Mouse (Mus musculus) lung, embryonic 14.5 days (tissue): ENCODE measurements around the gene Poldip2. TPM values are rescaled to one million over a fixed set of nuclear protein-coding genes. Genes with fewer than 3 reads are reported as not detected.

Source experiments
- ATAC-seq: fragments of 200-750 bp; cut with Nextera tagmentation; 2 replicates; pipeline ENCODE4 v1.8.0; 2017; ENCODE audit warnings: mild to moderate bottlenecking, moderate TSS enrichment, moderate library complexity; ENCODE audit not compliant: insufficient read depth
- DNase-seq: peaks from one replicate; pipeline ENCODE4 v3.0.0-alpha.2; 2015
- H3K27ac ChIP-seq: fragments of 300-500 bp; sonication (generic); 2 replicates; pipeline ENCODE4 v1.5.1; 2014; ENCODE audit warnings: low read depth, mild to moderate bottlenecking, moderate library complexity
- H3K27me3 ChIP-seq: fragments of 300-500 bp; sonication (generic); 2 replicates; pipeline ENCODE4 v1.6.1; 2014; ENCODE audit warnings: low read length, control low read depth; ENCODE audit not compliant: insufficient read depth
- H3K36me3 ChIP-seq: fragments of 300-500 bp; sonication (generic); 2 replicates; pipeline ENCODE4 v1.6.1; 2014; ENCODE audit warnings: control low read depth; ENCODE audit not compliant: insufficient read depth
- H3K4me1 ChIP-seq: fragments of 300-500 bp; sonication (generic); 2 replicates; pipeline ENCODE4 v1.6.1; 2014; ENCODE audit warnings: antibody characterized with exemption, control low read depth; ENCODE audit not compliant: insufficient read depth
- H3K4me2 ChIP-seq: fragments of 300-500 bp; sonication (generic); 2 replicates; pipeline ENCODE4 v1.6.1; 2014; ENCODE audit warnings: mild to moderate bottlenecking
- H3K4me3 ChIP-seq: fragments of 300-500 bp; sonication (generic); 2 replicates; pipeline ENCODE4 v1.5.1; 2014; ENCODE audit warnings: low read depth, low read length
- H3K9ac ChIP-seq: fragments of 300-500 bp; sonication (generic); 2 replicates; pipeline ENCODE4 v1.6.1; 2014
- H3K9me3 ChIP-seq: fragments of 300-500 bp; sonication (generic); 2 replicates; pipeline ENCODE4 v1.6.1; 2016; ENCODE audit warnings: low read depth, low read length, control low read depth
- CTCF ChIP-seq: IDR thresholded peaks from 2 replicates; pipeline ENCODE4 v1.5.1; 2016; ENCODE audit warnings: antibody characterized with exemption, low read depth
- WGBS: fragments of 180-500 bp; shearing (Covaris S2); extraction: QIAGEN DNeasy Blood & Tissue Kit; methylation state at CpG from one replicate; pipeline ENCODE4 v1.1.7; 2014; 5-methylcytosine and 5-hydroxymethylcytosine counted together
- polyA plus RNA-seq: library from polyadenylated mRNA; unstranded; fragments of >200 nt; fragmentation: Nextera tagmentation; extraction: Ambion mirVana; gene quantifications from 2 replicates; pipeline ENCODE4 v1.2.1, GENCODE M21; 2014

Poldip2 gene
- polyA plus RNA-seq, 1 experiment from 2014 or later: 148 TPM

DNA sequence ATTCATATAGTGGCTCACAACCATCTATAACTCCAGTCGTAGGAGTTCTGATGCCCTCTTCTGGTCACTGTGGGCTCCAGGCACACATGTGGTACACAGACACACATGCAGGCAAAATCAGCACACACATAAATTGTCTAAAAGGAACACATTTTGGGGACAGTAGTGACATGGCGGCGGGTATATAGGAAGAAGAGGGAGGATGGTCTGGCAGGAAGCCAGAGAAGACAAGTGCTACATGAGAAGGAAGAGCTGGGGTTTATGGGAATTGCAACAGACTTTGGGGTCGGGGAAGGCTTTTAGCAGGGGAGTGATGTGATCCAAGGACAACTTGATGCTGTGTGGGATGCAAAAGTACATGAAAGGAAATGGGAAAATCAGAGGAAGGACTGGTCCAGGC lies 22.5 kb downstream of the Poldip2 start:
- Histone ChIP-seq H3K9ac (no peak overlapping the region; the same call in 1 of the 2 replicates), H3K4me1 (0 out of 2 replicates have a peak, but pooled peaks cover 12% of the 10 kb centered on the region), H3K4me3 (peak overlapping the region; percentile 80), H3K4me2 (peak overlapping the region; percentile 69), H3K9me3 (no peaks in the 10 kb centered on the region), H3K27ac (no peak overlapping the region), H3K36me3 (peaks cover 28% of the 10 kb centered on the region), H3K27me3 (no peaks in the 10 kb centered on the region)
- TF ChIP-seq CTCF: peak; percentile 24
- DNase-seq (no peak), ATAC-seq (no peak)
- 72% methylated on average over 4 of the region's 4 CpGs for WGBS

DNA sequence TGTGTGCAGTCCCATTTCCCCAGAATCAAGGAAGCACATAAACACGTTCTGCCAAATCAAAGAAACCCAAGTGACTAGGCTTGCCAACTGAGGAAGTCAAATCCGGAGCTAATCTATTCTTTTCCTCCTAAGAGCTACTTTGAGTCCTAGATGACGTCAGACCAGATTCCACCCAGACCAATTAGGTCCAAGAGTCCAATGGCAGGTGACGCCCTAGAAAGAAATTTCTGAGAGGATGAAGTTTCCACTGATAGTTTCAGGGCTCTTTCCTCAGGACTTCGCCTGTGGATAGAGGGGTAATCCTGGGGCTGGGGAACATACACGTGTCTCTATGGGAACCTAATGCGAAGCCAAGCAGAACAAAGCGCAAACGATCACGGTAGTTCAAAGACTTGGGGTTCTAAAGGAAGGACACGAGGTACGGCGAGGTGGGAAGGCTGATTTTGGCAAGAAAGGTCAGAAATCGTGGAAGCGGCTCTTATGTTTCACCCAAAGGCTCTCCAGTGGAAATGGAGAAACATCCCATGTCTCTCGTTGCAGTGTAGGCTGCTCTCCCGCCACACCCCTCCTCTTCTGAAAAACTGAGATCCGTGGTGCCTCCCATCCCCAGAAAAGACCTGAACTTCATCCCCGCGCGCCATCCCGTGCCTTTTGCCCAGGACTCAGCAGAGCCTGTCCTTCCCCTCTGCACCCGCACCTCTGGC lies 23.5 kb downstream of the Poldip2 start:
- H3K4me2 ChIP-seq: peak overlapping the region; percentile 69

DNA sequence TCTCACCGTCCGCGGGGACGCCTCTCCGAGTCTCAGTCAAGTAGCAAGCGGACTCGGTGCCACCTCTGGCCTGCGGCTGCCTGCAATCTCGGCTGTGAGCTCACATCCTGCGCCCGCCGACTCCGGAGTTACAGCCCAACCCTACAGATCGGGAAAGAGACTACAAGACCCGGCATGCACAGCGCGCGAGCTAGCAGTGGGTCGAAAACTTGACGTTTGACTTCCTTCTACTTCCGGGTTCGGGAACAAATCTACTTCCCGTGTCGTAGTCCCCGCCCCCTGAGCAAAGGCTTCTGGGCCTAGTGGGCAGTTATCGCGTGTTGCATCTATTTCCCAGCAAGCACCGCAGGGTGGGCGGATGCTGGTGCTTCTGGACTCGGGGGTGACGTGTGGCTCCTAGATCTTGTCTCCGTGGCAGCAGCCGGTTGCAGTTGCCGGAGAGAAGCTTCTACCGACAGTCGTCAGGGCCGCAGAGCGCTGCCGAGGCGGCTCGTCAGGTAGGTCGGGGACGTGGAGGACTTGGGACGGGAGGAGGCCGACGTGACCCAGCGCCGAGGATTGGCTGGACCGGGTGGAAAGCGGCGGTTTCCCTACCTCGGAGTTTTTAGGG lies 24.2 kb downstream of the Poldip2 start, which contains the start of the genes Tnfaip1 and Ift20:
Gene Tnfaip1, minus strand, starts transcription at position 253 of the 610 bp plus-strand sequence.
Gene Ift20, plus strand, starts transcription at position 282 of the 610 bp plus-strand sequence.
- WGBS: under 1% methylated on average over 52 of the region's 52 CpGs
- Histone ChIP-seq H3K9me3 (no peaks in the 10 kb centered on the region), H3K4me1 (0 out of 2 replicates have a peak, but pooled peaks cover 12% of the 10 kb centered on the region), H3K4me2 (peak within 1 kb of the TSS; percentile 92), H3K27me3 (no peaks in the 10 kb centered on the region), H3K36me3 (peaks cover 30% of the 10 kb centered on the region), H3K4me3 (peak within 1 kb of the TSS; percentile 80), H3K27ac (peak within 1 kb of the TSS; percentile 92), H3K9ac (peak within 1 kb of the TSS; percentile 89)
- ATAC-seq (peak; percentile 98), DNase-seq (peak; percentile 99)
- TF ChIP-seq CTCF: no peak

More for the DNA sequence above, 23.5 kb downstream of the Poldip2 start:
- peak overlapping the region; percentile 80 for H3K4me3 ChIP-seq
- WGBS: under 1% methylated on average over 23 of the region's 23 CpGs
- DNase-seq (peak; percentile 82), ATAC-seq (peak; percentile 3; the same call in 1 of the 2 replicates)
- H3K27me3 ChIP-seq: no peaks in the 10 kb centered on the region
- TF ChIP-seq CTCF: no peak
- H3K36me3 ChIP-seq: peaks cover 30% of the 10 kb centered on the region
- peak overlapping the region; percentile 92 for H3K27ac ChIP-seq
- H3K9me3 ChIP-seq: no peaks in the 10 kb centered on the region
- 0 out of 2 replicates have a peak, but pooled peaks cover 12% of the 10 kb centered on the region for H3K4me1 ChIP-seq
- H3K9ac ChIP-seq: peak overlapping the region; percentile 75

DNA sequence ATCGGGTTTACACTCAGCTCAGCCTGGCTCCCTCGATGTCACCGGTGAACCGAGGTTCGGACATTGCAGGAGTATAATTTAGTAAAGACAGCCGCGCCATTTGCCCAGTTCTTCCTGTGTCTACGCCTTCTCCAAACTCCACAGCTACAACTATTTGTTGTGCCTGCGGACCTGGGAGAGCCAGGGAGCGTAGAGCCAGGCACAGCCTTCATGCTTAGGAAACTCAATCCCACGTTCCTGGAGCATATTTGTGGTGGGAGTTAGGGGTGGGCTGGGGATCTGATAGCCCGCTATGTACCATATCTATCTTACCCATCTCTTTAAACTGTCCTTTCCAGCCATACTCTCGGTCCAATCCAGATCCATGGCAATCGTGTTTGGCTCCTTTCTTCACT lies 24.7 kb downstream of the Poldip2 start:
- WGBS: under 1% methylated on average over 14 of the region's 14 CpGs
- DNase-seq (no peak), ATAC-seq (no peak)
- Histone ChIP-seq H3K36me3 (peaks cover 35% of the 10 kb centered on the region), H3K27me3 (no peaks in the 10 kb centered on the region), H3K9ac (peak overlapping the region; percentile 89), H3K4me2 (peak overlapping the region; percentile 92), H3K4me1 (0 out of 2 replicates have a peak, but pooled peaks cover 12% of the 10 kb centered on the region), H3K4me3 (peak overlapping the region; percentile 80), H3K27ac (peak overlapping the region; percentile 85), H3K9me3 (no peaks in the 10 kb centered on the region)
- no peak for TF ChIP-seq CTCF

DNA sequence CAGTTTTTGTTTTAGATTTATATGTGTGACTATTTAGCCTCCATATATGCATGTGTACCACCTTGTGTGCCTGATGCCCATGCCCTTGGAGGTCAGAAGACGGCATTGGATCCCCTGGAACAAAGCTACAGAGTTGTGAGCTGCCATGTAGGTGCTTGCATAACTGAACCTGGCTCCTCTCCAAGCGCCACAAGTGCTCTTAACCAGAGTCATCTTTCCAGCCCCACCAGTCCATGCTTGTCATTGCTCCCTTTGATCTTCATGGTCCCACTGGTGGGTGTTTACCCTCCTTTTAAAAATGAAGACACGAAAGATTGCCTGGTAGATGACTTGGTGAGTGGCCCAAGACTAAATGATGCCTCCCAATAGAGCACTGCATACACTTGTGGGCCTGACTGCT lies 28.4 kb downstream of the Poldip2 start:
- no peak overlapping the region for H3K4me2 ChIP-seq
- H3K36me3 ChIP-seq: peaks cover 59% of the 10 kb centered on the region
- no peak overlapping the region for H3K9ac ChIP-seq
- no peak for TF ChIP-seq CTCF
- no peak for ATAC-seq
- H3K9me3 ChIP-seq: no peaks in the 10 kb centered on the region
- 0 out of 2 replicates have a peak, but pooled peaks cover 6% of the 10 kb centered on the region for H3K4me1 ChIP-seq
- no peak for DNase-seq
- 65% methylated on average over 3 of the region's 3 CpGs for WGBS
- H3K27ac ChIP-seq: no peak overlapping the region
- H3K27me3 ChIP-seq: no peaks in the 10 kb centered on the region
- no peak overlapping the region for H3K4me3 ChIP-seq

DNA sequence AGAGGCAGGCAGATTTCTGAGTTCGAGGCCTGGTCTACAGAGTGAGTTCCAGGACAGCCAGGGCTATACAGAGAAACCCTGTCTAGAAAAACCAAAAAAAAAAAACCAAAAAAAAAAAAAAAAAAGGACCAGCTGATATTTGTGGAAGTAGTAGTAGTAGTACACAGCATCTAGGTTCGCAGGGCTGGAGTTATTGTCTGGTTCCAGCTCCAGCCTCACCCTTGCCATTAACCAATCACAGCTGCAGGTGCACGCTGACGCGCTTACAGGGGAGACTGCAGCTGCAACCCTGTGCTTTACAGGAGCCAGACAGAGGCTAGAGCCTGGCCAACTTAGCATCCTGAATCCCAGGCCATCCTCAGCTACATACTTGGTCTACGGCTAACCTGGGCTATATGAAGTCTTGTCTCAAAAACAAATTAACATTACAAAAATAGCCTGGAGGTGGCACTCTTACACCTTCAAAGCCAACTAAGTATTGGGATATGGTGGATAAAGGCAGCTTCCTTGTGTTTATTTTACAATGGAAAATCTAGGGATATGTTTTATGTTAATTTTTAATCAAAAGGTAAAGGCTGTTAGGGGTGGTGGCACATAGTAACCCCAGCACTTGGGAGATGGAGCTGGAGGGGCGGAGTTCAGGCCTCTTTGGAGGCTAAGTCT lies 32.6 kb downstream of the Poldip2 start:
- H3K27me3 ChIP-seq: no peaks in the 10 kb centered on the region
- no peaks in the 10 kb centered on the region for H3K9me3 ChIP-seq
- DNase-seq (no peak), ATAC-seq (0 out of 2 replicates have a peak, but pooled peaks have one; percentile 28)
- peaks cover 55% of the 10 kb centered on the region for H3K36me3 ChIP-seq
- 95% methylated on average over 7 of the region's 7 CpGs for WGBS
- no peak overlapping the region for H3K27ac ChIP-seq
- no peak overlapping the region for H3K4me3 ChIP-seq
- TF ChIP-seq CTCF: 0 out of 2 replicates have a peak, but pooled peaks have one; percentile 2
- H3K4me1 ChIP-seq: peaks cover 5% of the 10 kb centered on the region
- no peak overlapping the region for H3K4me2 ChIP-seq
- H3K9ac ChIP-seq: no peak overlapping the region
